Mouse (Mus musculus) G1E (cell line): Measurements from ENCODE around the gene Cacfd1.

ENCODE experiments used
- CTCF ChIP-seq: IDR thresholded peaks from 2 replicates; pipeline ENCODE4 v1.5.1; 2012; ENCODE audit warnings: low read depth, low read length, inconsistent platforms, mixed read lengths
- GATA1 ChIP-seq: IDR thresholded peaks from 2 replicates; pipeline ENCODE4 v1.6.1; 2012; ENCODE audit warnings: borderline replicate concordance, low read length, inconsistent platforms, mixed read lengths
- POLR2AphosphoS5 ChIP-seq: IDR thresholded peaks from 2 replicates; pipeline ENCODE4 v1.6.1; 2012; ENCODE audit warnings: low read depth, low read length, inconsistent platforms; ENCODE audit not compliant: insufficient replicate concordance
- TAL1 ChIP-seq: conservative IDR thresholded peaks from 2 replicates; pipeline ENCODE4 v1.6.1; 2012; ENCODE audit warnings: low read depth, low read length, inconsistent platforms, mixed read lengths

GRCm38 (mm10) chr2:27027618-27028436 is 18.1 kb downstream of the Cacfd1 start, which contains the start of gene Slc2a6:
- TF ChIP-seq CTCF: no peak
- no peak for TF ChIP-seq GATA1
- no peak for TF ChIP-seq POLR2AphosphoS5
- TF ChIP-seq TAL1: no peak
